Mouse (Mus musculus) limb, embryonic 13.5 days (tissue): ENCODE data around the gene Fam196b. TPM values are rescaled to one million over a fixed set of nuclear protein-coding genes. Genes with fewer than 3 reads are reported as not detected.
A peak's percentile ranks its signal among the peaks of the same experiment; 100 is the strongest.

ENCODE experiments used
- ATAC-seq: fragments of 200-750 bp; cut with Nextera tagmentation; 2 replicates; pipeline ENCODE4 v1.8.0; 2017; ENCODE audit warnings: low read depth, moderate number of reproducible peaks, moderate TSS enrichment; ENCODE audit not compliant: low FRiP score
- H3K27ac ChIP-seq: fragments of 300-500 bp; sonication (generic); 2 replicates; pipeline ENCODE4 v1.5.1; 2015; ENCODE audit warnings: inconsistent platforms, mild to moderate bottlenecking, moderate library complexity
- H3K27me3 ChIP-seq: fragments of 300-500 bp; sonication (generic); 2 replicates; pipeline ENCODE4 v1.6.1; 2015; ENCODE audit warnings: mild to moderate bottlenecking, inconsistent platforms
- H3K36me3 ChIP-seq: fragments of 300-500 bp; sonication (generic); 2 replicates; pipeline ENCODE4 v1.6.1; 2015; ENCODE audit warnings: inconsistent platforms, mild to moderate bottlenecking, moderate library complexity
- H3K4me1 ChIP-seq: fragments of 300-500 bp; sonication (generic); 2 replicates; pipeline ENCODE4 v1.6.1; 2015; ENCODE audit warnings: inconsistent platforms
- H3K4me2 ChIP-seq: fragments of 300-500 bp; sonication (generic); replicated peaks from 2 replicates; pipeline ENCODE4 v1.6.1; 2015; ENCODE audit warnings: inconsistent platforms, mild to moderate bottlenecking, moderate library complexity
- H3K4me3 ChIP-seq: fragments of 300-500 bp; sonication (generic); 2 replicates; pipeline ENCODE4 v1.5.1; 2015; ENCODE audit warnings: moderate library complexity, mild to moderate bottlenecking, inconsistent platforms
- H3K9ac ChIP-seq: fragments of 300-500 bp; sonication (generic); 2 replicates; pipeline ENCODE4 v1.6.1; 2015; ENCODE audit warnings: mild to moderate bottlenecking, inconsistent platforms
- H3K9me3 ChIP-seq: fragments of 300-500 bp; sonication (generic); 2 replicates; pipeline ENCODE4 v1.6.1; 2016; ENCODE audit warnings: inconsistent platforms
- WGBS: fragments of 180-500 bp; shearing (Covaris S2); methylation state at CpG from one replicate; pipeline ENCODE4 v1.1.7; 2015; 5-methylcytosine and 5-hydroxymethylcytosine counted together
- polyA plus RNA-seq: library from polyadenylated mRNA; unstranded; fragments of >200 nt; fragmentation: Nextera tagmentation; extraction: Ambion mirVana; gene quantifications from 2 replicates; pipeline ENCODE4 v1.2.1, GENCODE M21; 2015

Fam196b gene
- polyA plus RNA-seq, 1 experiment from 2014 or later: 2.1 TPM

GRCm38 (mm10) chr11:34339693-34340092 is 25.1 kb downstream of the Fam196b start:
- no peak overlapping the region for H3K9ac ChIP-seq
- H3K4me1 ChIP-seq: peaks cover 23% of the 10 kb centered on the region
- H3K27ac ChIP-seq: no peak overlapping the region
- no peaks in the 10 kb centered on the region for H3K27me3 ChIP-seq
- no peaks in the 10 kb centered on the region for H3K36me3 ChIP-seq
- 84% methylated on average over 5 of the region's 5 CpGs for WGBS
- no peak overlapping the region for H3K4me3 ChIP-seq
- no peak for ATAC-seq
- H3K9me3 ChIP-seq: no peaks in the 10 kb centered on the region
- H3K4me2 ChIP-seq: no peak overlapping the region

DNA sequence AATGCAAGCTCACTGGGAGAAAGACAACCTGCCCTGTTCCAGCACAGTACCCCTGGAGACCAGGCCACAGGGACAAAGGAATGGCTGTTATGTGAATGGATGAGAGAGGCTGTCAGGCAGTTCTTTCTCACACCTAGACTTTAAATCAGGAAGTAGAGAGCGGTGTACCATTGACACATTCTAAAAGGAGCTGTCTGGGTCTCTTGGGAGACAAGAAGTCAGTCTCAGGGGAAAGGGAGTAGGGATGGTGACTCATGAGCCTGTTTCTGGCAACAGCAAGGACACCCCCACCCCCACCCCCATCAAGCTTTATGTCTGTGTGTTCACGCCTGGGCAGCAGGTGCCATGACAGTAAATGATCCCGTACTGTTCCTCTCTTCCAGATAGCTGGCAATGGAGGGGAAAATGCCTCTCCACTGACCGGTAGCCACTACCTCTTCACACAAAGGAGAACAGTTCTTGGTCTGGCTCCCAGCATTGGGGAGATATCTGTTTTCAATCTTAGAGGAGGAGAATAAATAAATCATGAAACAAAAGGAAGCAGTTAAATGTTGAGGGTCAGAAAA is 29.2 kb downstream of the Fam196b start:
- Histone ChIP-seq H3K4me2 (no peak overlapping the region), H3K4me3 (no peak overlapping the region), H3K27ac (no peak overlapping the region), H3K27me3 (no peaks in the 10 kb centered on the region), H3K9me3 (no peaks in the 10 kb centered on the region), H3K4me1 (peaks cover 31% of the 10 kb centered on the region), H3K9ac (no peak overlapping the region), H3K36me3 (no peaks in the 10 kb centered on the region)
- 62% methylated on average over 4 of the region's 4 CpGs for WGBS
- no peak for ATAC-seq

- Histone ChIP-seq H3K36me3 (no peaks in the 10 kb centered on the region), H3K4me1 (peaks cover 35% of the 10 kb centered on the region), H3K9me3 (no peaks in the 10 kb centered on the region), H3K4me2 (no peak overlapping the region), H3K9ac (no peak overlapping the region), H3K27me3 (no peaks in the 10 kb centered on the region), H3K4me3 (no peak overlapping the region), H3K27ac (no peak overlapping the region)
- ATAC-seq: no peak
- whole genome bisulfite sequencing: 60% methylated on average over 5 of the region's 5 CpGs
Observed at GRCm38 (mm10) chr11:34344310-34344709, 29.7 kb downstream of the Fam196b start.

DNA sequence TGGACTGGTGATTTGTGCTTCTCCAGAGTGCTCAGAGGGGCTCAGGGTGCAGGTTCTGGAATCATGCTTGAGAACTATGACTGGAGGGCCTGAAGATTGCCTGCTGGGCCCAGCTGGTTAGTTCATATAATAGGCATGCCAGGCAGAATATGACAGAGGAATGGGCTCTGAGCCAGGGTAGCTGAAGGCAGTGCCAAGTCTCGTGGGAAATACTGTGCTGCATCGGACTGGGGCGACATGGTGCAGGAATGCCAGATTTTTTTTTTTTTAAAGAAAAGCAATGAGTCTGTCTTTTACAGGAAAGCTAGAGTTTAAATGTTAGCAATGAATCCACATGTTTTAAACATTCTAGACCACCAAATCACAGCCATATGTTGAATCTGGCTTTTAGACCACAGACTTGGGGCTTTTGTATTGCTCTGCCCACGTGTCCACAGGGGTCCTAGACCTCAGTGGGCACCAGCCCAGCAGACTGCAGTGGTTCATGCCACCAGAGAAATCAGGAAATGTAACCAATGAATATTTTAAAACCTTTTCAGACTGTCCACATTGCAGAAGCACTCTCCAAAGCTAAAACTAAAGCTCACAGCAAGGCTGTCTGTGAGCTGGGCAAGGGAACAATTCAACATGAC is 33.8 kb downstream of the Fam196b start:
- H3K9ac ChIP-seq: no peak overlapping the region
- WGBS: 20% methylated on average over 4 of the region's 4 CpGs
- H3K9me3 ChIP-seq: no peaks in the 10 kb centered on the region
- no peaks in the 10 kb centered on the region for H3K36me3 ChIP-seq
- peak; percentile 74 for ATAC-seq
- H3K4me2 ChIP-seq: no peak overlapping the region
- H3K4me3 ChIP-seq: no peak overlapping the region
- H3K27me3 ChIP-seq: no peaks in the 10 kb centered on the region
- H3K27ac ChIP-seq: peak overlapping the region; percentile 71; the same call in 1 of the 2 replicates
- peaks cover 38% of the 10 kb centered on the region for H3K4me1 ChIP-seq

DNA sequence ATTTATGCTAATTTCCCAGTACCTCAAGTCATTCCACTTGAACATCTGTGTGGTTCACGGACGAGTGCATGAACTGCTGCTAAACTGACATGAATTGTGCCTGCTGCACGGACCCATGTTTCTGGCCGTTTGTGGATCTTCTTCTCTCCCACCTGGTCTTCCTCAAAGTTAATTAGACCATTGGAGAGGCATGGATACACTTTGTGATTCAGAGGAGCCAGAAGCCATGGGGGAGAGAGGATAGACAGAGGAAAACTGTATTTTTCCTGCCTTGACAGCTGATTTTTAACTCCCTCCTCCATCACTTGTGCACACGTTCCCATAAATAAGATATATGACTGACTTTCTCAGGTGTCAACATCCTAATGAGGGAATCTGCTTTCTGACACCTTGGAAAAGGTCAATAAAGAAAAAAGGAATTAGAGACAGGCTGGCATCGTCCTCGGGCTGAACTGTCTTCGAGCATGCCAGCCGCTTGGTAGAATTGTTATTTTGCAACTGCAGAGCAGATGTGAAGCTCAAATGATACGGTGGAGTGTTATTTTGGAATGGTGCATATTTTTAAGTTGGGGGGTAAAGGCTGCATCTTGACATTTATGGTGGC is 34.9 kb downstream of the Fam196b start:
- no peak overlapping the region for H3K9ac ChIP-seq
- no peaks in the 10 kb centered on the region for H3K27me3 ChIP-seq
- no peak overlapping the region for H3K4me2 ChIP-seq
- no peaks in the 10 kb centered on the region for H3K9me3 ChIP-seq
- peaks cover 27% of the 10 kb centered on the region for H3K4me1 ChIP-seq
- H3K4me3 ChIP-seq: no peak overlapping the region
- no peak overlapping the region for H3K27ac ChIP-seq
- H3K36me3 ChIP-seq: no peaks in the 10 kb centered on the region
- no peak for ATAC-seq
- 62% methylated on average over 10 of the region's 10 CpGs for WGBS

DNA sequence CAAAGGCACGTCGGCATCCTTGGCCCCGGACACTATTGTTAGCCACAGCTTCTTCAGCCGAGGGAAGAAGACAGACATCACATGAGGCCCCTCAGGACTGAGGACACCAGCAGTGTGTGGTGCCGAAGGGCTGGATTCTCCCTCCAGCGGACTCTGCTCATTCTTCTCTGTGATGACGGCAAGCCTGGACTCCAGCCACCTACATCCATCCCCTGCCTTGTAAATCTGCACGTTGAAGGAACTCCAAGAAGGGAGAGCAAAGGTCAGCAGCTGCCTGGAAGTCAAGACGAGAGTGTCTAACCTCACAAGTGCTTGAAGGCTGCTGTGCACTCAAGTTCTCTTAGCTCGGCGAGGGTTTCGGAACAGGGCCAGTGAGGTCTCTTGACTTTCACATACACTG is 40.8 kb downstream of the Fam196b start:
- Histone ChIP-seq H3K27me3 (no peaks in the 10 kb centered on the region), H3K4me3 (no peak overlapping the region), H3K9me3 (no peaks in the 10 kb centered on the region), H3K36me3 (no peaks in the 10 kb centered on the region), H3K9ac (no peak overlapping the region), H3K27ac (no peak overlapping the region), H3K4me2 (no peak overlapping the region), H3K4me1 (peaks cover 8% of the 10 kb centered on the region; the same call in 1 of the 2 replicates)
- WGBS: 58% methylated on average over 12 of the region's 12 CpGs
- no peak for ATAC-seq

- Histone ChIP-seq H3K27me3 (no peaks in the 10 kb centered on the region), H3K9ac (no peak overlapping the region), H3K27ac (no peak overlapping the region), H3K9me3 (no peaks in the 10 kb centered on the region), H3K4me1 (peaks cover 8% of the 10 kb centered on the region; the same call in 1 of the 2 replicates), H3K4me3 (no peak overlapping the region), H3K36me3 (no peaks in the 10 kb centered on the region), H3K4me2 (no peak overlapping the region)
- ATAC-seq: no peak
- WGBS: 47% methylated on average over 2 of the region's 2 CpGs
Observed at GRCm38 (mm10) chr11:34356109-34356508, 41.5 kb downstream of the Fam196b start.

- WGBS: 80% methylated on average over 4 of the region's 4 CpGs
- H3K4me3 ChIP-seq: no peak overlapping the region
- H3K4me1 ChIP-seq: peaks cover 4% of the 10 kb centered on the region; the same call in 1 of the 2 replicates
- H3K9me3 ChIP-seq: no peaks in the 10 kb centered on the region
- H3K27me3 ChIP-seq: 0 out of 2 replicates have a peak, but pooled peaks cover 3% of the 10 kb centered on the region
- ATAC-seq: no peak
- H3K4me2 ChIP-seq: no peak overlapping the region
- H3K36me3 ChIP-seq: no peaks in the 10 kb centered on the region
- no peak overlapping the region for H3K27ac ChIP-seq
- H3K9ac ChIP-seq: no peak overlapping the region
Observed at GRCm38 (mm10) chr11:34372224-34372623, 57.6 kb downstream of the Fam196b start.

DNA sequence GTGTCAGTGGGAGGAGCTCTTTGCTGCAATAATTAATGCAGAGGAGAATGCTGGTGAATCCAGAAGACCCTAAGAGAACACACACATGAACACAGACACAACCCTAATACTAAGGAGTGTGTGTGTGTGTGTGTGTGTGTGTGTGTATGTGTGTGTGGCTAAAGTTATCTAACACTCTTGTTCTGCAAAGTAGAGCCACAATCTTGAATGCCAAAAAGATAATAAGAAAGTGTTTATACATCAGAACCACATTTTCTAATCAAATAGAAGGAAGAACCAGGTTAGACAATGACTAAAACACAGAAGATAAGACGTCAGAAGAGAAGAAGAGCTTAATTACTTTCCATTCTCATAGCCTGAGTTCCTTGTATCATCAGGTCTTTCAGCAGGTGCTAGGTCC is 60.9 kb downstream of the Fam196b start:
- 79% methylated on average over 1 of the region's 1 CpGs for WGBS
- H3K27me3 ChIP-seq: peaks cover 16% of the 10 kb centered on the region
- no peak overlapping the region for H3K4me2 ChIP-seq
- peaks cover 16% of the 10 kb centered on the region; the same call in 1 of the 2 replicates for H3K4me1 ChIP-seq
- no peak overlapping the region for H3K27ac ChIP-seq
- H3K9ac ChIP-seq: no peak overlapping the region
- H3K9me3 ChIP-seq: no peaks in the 10 kb centered on the region
- H3K36me3 ChIP-seq: no peaks in the 10 kb centered on the region
- H3K4me3 ChIP-seq: no peak overlapping the region
- ATAC-seq: no peak

- WGBS: 40% methylated on average over 6 of the region's 6 CpGs
- Histone ChIP-seq H3K4me3 (no peak overlapping the region), H3K4me2 (no peak overlapping the region), H3K9me3 (no peaks in the 10 kb centered on the region), H3K9ac (no peak overlapping the region), H3K4me1 (peaks cover 16% of the 10 kb centered on the region; the same call in 1 of the 2 replicates), H3K36me3 (no peaks in the 10 kb centered on the region), H3K27me3 (peaks cover 19% of the 10 kb centered on the region), H3K27ac (no peak overlapping the region)
- ATAC-seq: no peak
Observed at GRCm38 (mm10) chr11:34377649-34378048, 63.0 kb downstream of the Fam196b start.

- H3K4me3 ChIP-seq: no peak overlapping the region
- 0 out of 2 replicates have a peak, but pooled peaks cover 7% of the 10 kb centered on the region for H3K4me1 ChIP-seq
- no peak for ATAC-seq
- no peaks in the 10 kb centered on the region for H3K36me3 ChIP-seq
- H3K4me2 ChIP-seq: no peak overlapping the region
- H3K27ac ChIP-seq: no peak overlapping the region
- H3K9ac ChIP-seq: no peak overlapping the region
- WGBS: 77% methylated on average over 3 of the region's 3 CpGs
- H3K9me3 ChIP-seq: no peaks in the 10 kb centered on the region
- H3K27me3 ChIP-seq: peaks cover 7% of the 10 kb centered on the region; the same call in 1 of the 2 replicates
Observed at GRCm38 (mm10) chr11:34383501-34383900, 68.9 kb downstream of the Fam196b start.

DNA sequence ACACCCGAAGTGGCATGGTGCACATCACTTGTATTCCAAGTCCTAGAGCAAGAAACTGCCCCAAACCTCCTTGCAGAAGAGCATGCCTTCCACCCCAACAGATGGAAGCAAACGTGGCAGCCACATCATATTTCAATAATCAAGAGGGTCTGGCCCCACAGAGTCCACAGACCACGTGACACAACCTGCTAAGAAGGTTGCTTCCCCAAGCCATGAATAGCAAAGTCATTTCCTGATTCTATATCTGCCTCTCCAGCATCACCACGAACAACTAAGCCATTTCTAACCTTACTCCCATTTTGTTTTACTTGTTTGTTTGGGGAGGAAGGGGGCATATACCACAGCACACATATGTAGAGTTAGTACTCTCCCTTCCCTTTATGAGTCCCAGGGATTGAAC is 69.6 kb downstream of the Fam196b start:
- Histone ChIP-seq H3K9me3 (no peaks in the 10 kb centered on the region), H3K27me3 (peaks cover 7% of the 10 kb centered on the region; the same call in 1 of the 2 replicates), H3K4me3 (no peak overlapping the region), H3K4me1 (0 out of 2 replicates have a peak, but pooled peaks cover 7% of the 10 kb centered on the region), H3K4me2 (no peak overlapping the region), H3K9ac (no peak overlapping the region), H3K36me3 (no peaks in the 10 kb centered on the region), H3K27ac (no peak overlapping the region)
- 71% methylated on average over 4 of the region's 4 CpGs for WGBS
- no peak for ATAC-seq
